Mouse (Mus musculus): Measurements from ENCODE around the gene Pid1. TPM values are rescaled to one million over a fixed set of nuclear protein-coding genes. Genes with fewer than 3 reads are reported as not detected.

The Pid1 gene
- polyA plus RNA-seq, 1 experiment from 2014 or later = 47.2 TPM

GRCm38 (mm10) chr1:84251205-84251604 is 112.8 kb downstream of the Pid1 start:
- 59% methylated on average over 1 of the region's 1 CpGs for WGBS
- Histone ChIP-seq H3K36me3 (no peaks in the 10 kb centered on the region), H3K9me3 (no peaks in the 10 kb centered on the region), H3K27me3 (no peaks in the 10 kb centered on the region), H3K27ac (no peak overlapping the region), H3K9ac (no peak overlapping the region), H3K4me2 (no peak overlapping the region), H3K4me3 (no peak overlapping the region), H3K4me1 (peaks cover 15% of the 10 kb centered on the region)
- ATAC-seq (ENCODE audit: insufficient number of reproducible peaks, low FRiP score, low TSS enrichment, low read depth) = no peak

GRCm38 (mm10) chr1:84250770-84251169 is 113.2 kb downstream of the Pid1 start:
- 80% methylated on average over 1 of the region's 1 CpGs for WGBS
- Histone ChIP-seq H3K9ac (no peak overlapping the region), H3K4me2 (no peak overlapping the region), H3K27ac (no peak overlapping the region), H3K36me3 (no peaks in the 10 kb centered on the region), H3K4me3 (no peak overlapping the region), H3K27me3 (no peaks in the 10 kb centered on the region), H3K4me1 (peaks cover 15% of the 10 kb centered on the region), H3K9me3 (no peaks in the 10 kb centered on the region)
- ATAC-seq (ENCODE audit: insufficient number of reproducible peaks, low FRiP score, low TSS enrichment, low read depth) = no peak

- no peak for ATAC-seq (ENCODE audit: insufficient number of reproducible peaks, low FRiP score, low TSS enrichment, low read depth)
- Histone ChIP-seq H3K27me3 (no peaks in the 10 kb centered on the region), H3K9me3 (no peaks in the 10 kb centered on the region), H3K4me1 (peaks cover 14% of the 10 kb centered on the region), H3K27ac (no peak overlapping the region), H3K4me2 (no peak overlapping the region), H3K36me3 (no peaks in the 10 kb centered on the region), H3K4me3 (no peak overlapping the region), H3K9ac (no peak overlapping the region)
- WGBS = 77% methylated on average over 6 of the region's 6 CpGs
These were observed 114.1 kb downstream of the Pid1 start for GRCm38 (mm10) chr1:84249772-84250338.

GRCm38 (mm10) chr1:84247111-84247510 is 116.9 kb downstream of the Pid1 start:
- Histone ChIP-seq H3K9ac (no peak overlapping the region), H3K36me3 (no peaks in the 10 kb centered on the region), H3K9me3 (no peaks in the 10 kb centered on the region), H3K27ac (no peak overlapping the region), H3K4me1 (no peaks in the 10 kb centered on the region), H3K4me2 (no peak overlapping the region), H3K4me3 (no peak overlapping the region), H3K27me3 (no peaks in the 10 kb centered on the region)
- 80% methylated on average over 3 of the region's 3 CpGs for WGBS
- no peak for ATAC-seq (ENCODE audit: insufficient number of reproducible peaks, low FRiP score, low TSS enrichment, low read depth)

GRCm38 (mm10) chr1:84241192-84241828 is 122.7 kb downstream of the Pid1 start:
- no peak for ATAC-seq (ENCODE audit: insufficient number of reproducible peaks, low FRiP score, low TSS enrichment, low read depth)
- Histone ChIP-seq H3K27ac (no peak overlapping the region), H3K9ac (no peak overlapping the region), H3K4me1 (no peaks in the 10 kb centered on the region), H3K4me3 (no peak overlapping the region), H3K36me3 (no peaks in the 10 kb centered on the region), H3K9me3 (no peaks in the 10 kb centered on the region), H3K4me2 (no peak overlapping the region), H3K27me3 (no peaks in the 10 kb centered on the region)
- 70% methylated on average over 4 of the region's 4 CpGs for WGBS

GRCm38 (mm10) chr1:84240203-84240602 is 123.8 kb downstream of the Pid1 start:
- Histone ChIP-seq H3K36me3 (no peaks in the 10 kb centered on the region), H3K4me3 (no peak overlapping the region), H3K9me3 (no peaks in the 10 kb centered on the region), H3K27ac (no peak overlapping the region), H3K4me2 (no peak overlapping the region), H3K27me3 (no peaks in the 10 kb centered on the region), H3K4me1 (no peaks in the 10 kb centered on the region), H3K9ac (no peak overlapping the region)
- 80% methylated on average over 2 of the region's 2 CpGs for WGBS
- no peak for ATAC-seq (ENCODE audit: insufficient number of reproducible peaks, low FRiP score, low TSS enrichment, low read depth)

- Histone ChIP-seq H3K4me2 (no peak overlapping the region), H3K9me3 (no peaks in the 10 kb centered on the region), H3K9ac (no peak overlapping the region), H3K4me1 (peaks cover 7% of the 10 kb centered on the region; the same call in 1 of the 2 replicates), H3K27ac (no peak overlapping the region), H3K4me3 (no peak overlapping the region), H3K27me3 (no peaks in the 10 kb centered on the region), H3K36me3 (no peaks in the 10 kb centered on the region)
- ATAC-seq (ENCODE audit: insufficient number of reproducible peaks, low FRiP score, low TSS enrichment, low read depth) = no peak
- WGBS = 69% methylated on average over 2 of the region's 2 CpGs
These were observed 133.5 kb downstream of the Pid1 start for GRCm38 (mm10) chr1:84230431-84230830.

- H3K36me3 ChIP-seq = no peaks in the 10 kb centered on the region
- H3K27me3 ChIP-seq = no peaks in the 10 kb centered on the region
- H3K9me3 ChIP-seq = no peaks in the 10 kb centered on the region
- no peak overlapping the region for H3K9ac ChIP-seq
- ATAC-seq (ENCODE audit: insufficient number of reproducible peaks, low FRiP score, low TSS enrichment, low read depth) = 0 out of 2 replicates have a peak, but pooled peaks have one; percentile 35
- no peak overlapping the region for H3K4me2 ChIP-seq
- peaks cover 7% of the 10 kb centered on the region; the same call in 1 of the 2 replicates for H3K4me1 ChIP-seq
- WGBS = 58% methylated on average over 7 of the region's 7 CpGs
- H3K4me3 ChIP-seq = no peak overlapping the region
- H3K27ac ChIP-seq = no peak overlapping the region
These were observed 138.4 kb downstream of the Pid1 start for GRCm38 (mm10) chr1:84225626-84226025.

- no peak overlapping the region for H3K9ac ChIP-seq
- no peaks in the 10 kb centered on the region for H3K27me3 ChIP-seq
- H3K4me1 ChIP-seq = peaks cover 10% of the 10 kb centered on the region; the same call in 1 of the 2 replicates
- no peak for ATAC-seq (ENCODE audit: insufficient number of reproducible peaks, low FRiP score, low TSS enrichment, low read depth)
- no peaks in the 10 kb centered on the region for H3K9me3 ChIP-seq
- no peaks in the 10 kb centered on the region for H3K36me3 ChIP-seq
- no peak overlapping the region for H3K4me2 ChIP-seq
- H3K27ac ChIP-seq = no peak overlapping the region
- 70% methylated on average over 1 of the region's 1 CpGs for WGBS
- no peak overlapping the region for H3K4me3 ChIP-seq
These were observed 141.9 kb downstream of the Pid1 start for GRCm38 (mm10) chr1:84222051-84222450.

GRCm38 (mm10) chr1:84218605-84219004 is 145.4 kb downstream of the Pid1 start:
- Histone ChIP-seq H3K4me1 (peaks cover 4% of the 10 kb centered on the region; the same call in 1 of the 2 replicates), H3K27ac (no peak overlapping the region), H3K9ac (no peak overlapping the region), H3K9me3 (no peaks in the 10 kb centered on the region), H3K36me3 (no peaks in the 10 kb centered on the region), H3K4me2 (no peak overlapping the region), H3K4me3 (no peak overlapping the region), H3K27me3 (no peaks in the 10 kb centered on the region)
- ATAC-seq (ENCODE audit: insufficient number of reproducible peaks, low FRiP score, low TSS enrichment, low read depth) = no peak
- 38% methylated on average over 7 of the region's 7 CpGs for WGBS

GRCm38 (mm10) chr1:84217777-84218176 is 146.2 kb downstream of the Pid1 start:
- H3K4me1 ChIP-seq = peaks cover 4% of the 10 kb centered on the region; the same call in 1 of the 2 replicates
- no peaks in the 10 kb centered on the region for H3K9me3 ChIP-seq
- no peak overlapping the region for H3K27ac ChIP-seq
- H3K36me3 ChIP-seq = no peaks in the 10 kb centered on the region
- H3K27me3 ChIP-seq = no peaks in the 10 kb centered on the region
- H3K9ac ChIP-seq = no peak overlapping the region
- 43% methylated on average over 2 of the region's 2 CpGs for WGBS
- H3K4me2 ChIP-seq = no peak overlapping the region
- no peak for ATAC-seq (ENCODE audit: insufficient number of reproducible peaks, low FRiP score, low TSS enrichment, low read depth)
- H3K4me3 ChIP-seq = no peak overlapping the region

- Histone ChIP-seq H3K4me1 (no peaks in the 10 kb centered on the region), H3K4me3 (no peak overlapping the region), H3K4me2 (no peak overlapping the region), H3K9me3 (no peaks in the 10 kb centered on the region), H3K27ac (no peak overlapping the region), H3K9ac (no peak overlapping the region), H3K27me3 (no peaks in the 10 kb centered on the region), H3K36me3 (no peaks in the 10 kb centered on the region)
- no peak for ATAC-seq (ENCODE audit: insufficient number of reproducible peaks, low FRiP score, low TSS enrichment, low read depth)
- 54% methylated on average over 9 of the region's 9 CpGs for WGBS
These were observed 152.5 kb downstream of the Pid1 start for GRCm38 (mm10) chr1:84211507-84211906.

All from limb, embryonic 15.5 days (tissue).